Mouse (Mus musculus) forebrain, embryonic 11.5 days (tissue): ENCODE measurements around the gene Usp4. TPM values are rescaled to one million over a fixed set of nuclear protein-coding genes. Genes with fewer than 3 reads are reported as not detected.

Source experiments
- ATAC-seq: fragments of 200-750 bp; cut with Nextera tagmentation; replicated peaks from 2 replicates; pipeline ENCODE4 v1.8.0; 2017; ENCODE audit warnings: moderate TSS enrichment; ENCODE audit not compliant: low FRiP score
- DNase-seq: peaks from one replicate; pipeline ENCODE4 v3.0.0-alpha.2; 2017; ENCODE audit warnings: low spot score
- H3K27ac ChIP-seq: fragments of 300-500 bp; sonication (generic); 2 replicates; pipeline ENCODE4 v1.5.1; 2014; ENCODE audit warnings: low read depth, low read length
- H3K27me3 ChIP-seq: fragments of 300-500 bp; sonication (generic); 2 replicates; pipeline ENCODE4 v1.6.1; 2014; ENCODE audit warnings: mild to moderate bottlenecking, low read length, mixed read lengths; ENCODE audit not compliant: control insufficient read depth, insufficient read depth
- H3K36me3 ChIP-seq: fragments of 300-500 bp; sonication (generic); 2 replicates; pipeline ENCODE4 v1.6.1; 2014; ENCODE audit warnings: mild to moderate bottlenecking, low read length, moderate library complexity, mixed read lengths; ENCODE audit not compliant: control insufficient read depth, insufficient read depth
- H3K4me1 ChIP-seq: fragments of 300-500 bp; sonication (generic); replicated peaks from 2 replicates; pipeline ENCODE4 v1.6.1; 2014; ENCODE audit warnings: low read length, mixed read lengths; ENCODE audit not compliant: control insufficient read depth, insufficient read depth
- H3K4me2 ChIP-seq: fragments of 300-500 bp; sonication (generic); 2 replicates; pipeline ENCODE4 v1.6.1; 2014; ENCODE audit warnings: low read depth, mild to moderate bottlenecking, low read length, moderate library complexity, mixed read lengths; ENCODE audit not compliant: severe bottlenecking
- H3K4me3 ChIP-seq: fragments of 300-500 bp; sonication (generic); 2 replicates; pipeline ENCODE4 v1.5.1; 2014; ENCODE audit warnings: low read depth, low read length
- H3K9ac ChIP-seq: fragments of 300-500 bp; sonication (generic); 2 replicates; pipeline ENCODE4 v1.6.1; 2014; ENCODE audit warnings: low read length
- H3K9me3 ChIP-seq: fragments of 300-500 bp; sonication (generic); 2 replicates; pipeline ENCODE4 v1.6.1; 2016; ENCODE audit warnings: low read length, mixed read lengths; ENCODE audit not compliant: control insufficient read depth
- WGBS: fragments of 180-500 bp; shearing (Covaris S2); extraction: QIAGEN DNeasy Blood & Tissue Kit; methylation state at CpG from one replicate; pipeline ENCODE4 v1.1.7; 2014; 5-methylcytosine and 5-hydroxymethylcytosine counted together
- polyA plus RNA-seq: library from polyadenylated mRNA; unstranded; fragments of >200 nt; fragmentation: Nextera tagmentation; extraction: Ambion mirVana; gene quantifications from 2 replicates; pipeline ENCODE4 v1.2.1, GENCODE M21; 2014

The Usp4 gene
- polyA plus RNA-seq, 1 experiment from 2014 or later: 138 TPM

- ATAC-seq (peak; percentile 97), DNase-seq (peak; percentile 93)
- WGBS: under 1% methylated on average over 49 of the region's 49 CpGs
- Histone ChIP-seq H3K4me2 (peak within 1 kb of the TSS; percentile 86), H3K4me3 (peak within 1 kb of the TSS; percentile 79), H3K9ac (peak within 1 kb of the TSS; percentile 90), H3K4me1 (peaks cover 10% of the 10 kb centered on the region), H3K9me3 (no peaks in the 10 kb centered on the region), H3K36me3 (peaks cover 4% of the 10 kb centered on the region; the same call in 1 of the 2 replicates), H3K27me3 (no peaks in the 10 kb centered on the region), H3K27ac (peak within 1 kb of the TSS; percentile 88)
Observed at GRCm38 (mm10) chr9:108338886-108339781, 8.5 kb upstream of the Usp4 start, which contains the start of gene Gpx1. Gene Gpx1 (plus strand): TSS chr9:108338903.

- WGBS: 20% methylated on average over 20 of the region's 20 CpGs
- Histone ChIP-seq H3K4me3 (peak overlapping the region; percentile 79), H3K36me3 (peaks cover 4% of the 10 kb centered on the region; the same call in 1 of the 2 replicates), H3K27ac (peak overlapping the region; percentile 88; the same call in 1 of the 2 replicates), H3K9ac (peak overlapping the region; percentile 90), H3K4me2 (peak overlapping the region; percentile 86), H3K27me3 (no peaks in the 10 kb centered on the region), H3K4me1 (peaks cover 10% of the 10 kb centered on the region), H3K9me3 (no peaks in the 10 kb centered on the region)
- peak; percentile 58 for DNase-seq
- no peak for ATAC-seq
Observed at GRCm38 (mm10) chr9:108339886-108340257, 7.8 kb upstream of the Usp4 start.

GRCm38 (mm10) chr9:108340258-108341138, 7.2 kb upstream of the Usp4 start:
- peaks cover 4% of the 10 kb centered on the region; the same call in 1 of the 2 replicates for H3K36me3 ChIP-seq
- peaks cover 10% of the 10 kb centered on the region for H3K4me1 ChIP-seq
- H3K4me2 ChIP-seq: peak overlapping the region; percentile 86
- DNase-seq (no peak), ATAC-seq (no peak)
- peak overlapping the region; percentile 25; the same call in 1 of the 2 replicates for H3K27ac ChIP-seq
- WGBS: 76% methylated on average over 10 of the region's 10 CpGs
- no peaks in the 10 kb centered on the region for H3K9me3 ChIP-seq
- H3K4me3 ChIP-seq: peak overlapping the region; percentile 79
- peak overlapping the region; percentile 90 for H3K9ac ChIP-seq
- no peaks in the 10 kb centered on the region for H3K27me3 ChIP-seq

- peaks cover 4% of the 10 kb centered on the region; the same call in 1 of the 2 replicates for H3K36me3 ChIP-seq
- no peak overlapping the region for H3K27ac ChIP-seq
- H3K9me3 ChIP-seq: no peaks in the 10 kb centered on the region
- no peak overlapping the region; the same call in 1 of the 2 replicates for H3K9ac ChIP-seq
- no peaks in the 10 kb centered on the region for H3K27me3 ChIP-seq
- WGBS: 93% methylated on average over 5 of the region's 5 CpGs
- peaks cover 10% of the 10 kb centered on the region for H3K4me1 ChIP-seq
- no peak for ATAC-seq
- H3K4me2 ChIP-seq: no peak overlapping the region
- no peak overlapping the region for H3K4me3 ChIP-seq
- DNase-seq: no peak
Observed at GRCm38 (mm10) chr9:108341139-108341475, 6.5 kb upstream of the Usp4 start.

GRCm38 (mm10) chr9:108341801-108342200, 5.9 kb upstream of the Usp4 start:
- ATAC-seq (no peak), DNase-seq (no peak)
- Histone ChIP-seq H3K9ac (no peak overlapping the region), H3K9me3 (no peaks in the 10 kb centered on the region), H3K27ac (no peak overlapping the region), H3K4me2 (no peak overlapping the region), H3K27me3 (no peaks in the 10 kb centered on the region), H3K4me3 (no peak overlapping the region), H3K4me1 (peaks cover 12% of the 10 kb centered on the region), H3K36me3 (peaks cover 4% of the 10 kb centered on the region; the same call in 1 of the 2 replicates)

GRCm38 (mm10) chr9:108342301-108342831, 5.3 kb upstream of the Usp4 start:
- no peak for DNase-seq
- H3K4me1 ChIP-seq: peaks cover 14% of the 10 kb centered on the region
- no peak overlapping the region for H3K27ac ChIP-seq
- no peak overlapping the region for H3K4me2 ChIP-seq
- H3K9ac ChIP-seq: no peak overlapping the region
- H3K9me3 ChIP-seq: no peaks in the 10 kb centered on the region
- H3K36me3 ChIP-seq: peaks cover 4% of the 10 kb centered on the region; the same call in 1 of the 2 replicates
- H3K27me3 ChIP-seq: no peaks in the 10 kb centered on the region
- no peak for ATAC-seq
- no peak overlapping the region for H3K4me3 ChIP-seq
- WGBS: 62% methylated on average over 5 of the region's 5 CpGs

DNA sequence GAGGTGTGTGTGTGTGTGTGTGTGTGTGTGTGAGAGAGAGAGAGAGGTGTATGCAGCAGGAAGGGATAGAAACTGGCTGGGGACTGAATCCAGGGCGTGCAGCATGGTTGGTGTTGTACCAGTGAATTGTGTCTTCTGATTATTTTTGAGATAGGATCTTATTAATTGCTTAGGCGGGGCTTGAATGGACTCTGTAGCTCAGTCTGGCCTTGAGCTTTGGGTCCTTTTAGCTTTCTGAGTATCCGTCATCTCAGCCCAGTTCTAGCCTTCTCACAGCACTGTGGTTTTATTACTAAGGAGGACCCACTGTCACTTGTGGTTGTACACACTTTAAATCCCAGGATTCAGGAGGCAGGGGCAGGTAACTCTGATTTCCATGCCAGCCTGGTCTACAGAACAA, 4.3 kb upstream of the Usp4 start:
- peaks cover 4% of the 10 kb centered on the region; the same call in 1 of the 2 replicates for H3K36me3 ChIP-seq
- H3K9ac ChIP-seq: no peak overlapping the region
- H3K4me3 ChIP-seq: no peak overlapping the region
- H3K4me1 ChIP-seq: peaks cover 14% of the 10 kb centered on the region
- no peak overlapping the region for H3K4me2 ChIP-seq
- DNase-seq (no peak), ATAC-seq (no peak)
- no peak overlapping the region for H3K27ac ChIP-seq
- 88% methylated on average over 3 of the region's 3 CpGs for WGBS
- H3K27me3 ChIP-seq: no peaks in the 10 kb centered on the region
- H3K9me3 ChIP-seq: no peaks in the 10 kb centered on the region

DNA sequence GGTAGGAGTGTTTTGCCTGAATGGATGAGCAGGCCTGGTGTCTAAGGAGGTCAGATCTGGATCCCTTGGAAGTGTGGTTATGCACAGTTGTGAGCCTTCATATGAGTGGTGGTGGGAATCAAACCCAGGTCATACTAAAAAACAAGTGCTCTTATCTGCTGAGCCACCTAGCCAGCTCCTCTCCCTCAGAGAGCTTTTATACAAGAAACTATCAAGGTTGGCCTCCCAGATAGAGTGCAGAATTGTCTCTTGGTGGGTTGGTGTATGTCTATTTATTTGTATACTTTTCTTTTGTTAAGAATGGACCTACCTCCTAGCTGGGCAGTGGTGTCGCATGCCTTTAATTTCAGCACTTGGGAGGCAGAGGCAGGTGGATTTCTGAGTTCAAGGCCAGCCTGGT, 3.8 kb upstream of the Usp4 start:
- Histone ChIP-seq H3K27ac (no peak overlapping the region), H3K36me3 (peaks cover 4% of the 10 kb centered on the region; the same call in 1 of the 2 replicates), H3K4me2 (no peak overlapping the region), H3K27me3 (no peaks in the 10 kb centered on the region), H3K4me1 (peaks cover 19% of the 10 kb centered on the region), H3K9me3 (no peaks in the 10 kb centered on the region), H3K4me3 (no peak overlapping the region), H3K9ac (no peak overlapping the region)
- ATAC-seq (no peak), DNase-seq (no peak)
- WGBS: 89% methylated on average over 1 of the region's 1 CpGs
